Mouse (Mus musculus): ENCODE data around the gene Phactr2.

DNA sequence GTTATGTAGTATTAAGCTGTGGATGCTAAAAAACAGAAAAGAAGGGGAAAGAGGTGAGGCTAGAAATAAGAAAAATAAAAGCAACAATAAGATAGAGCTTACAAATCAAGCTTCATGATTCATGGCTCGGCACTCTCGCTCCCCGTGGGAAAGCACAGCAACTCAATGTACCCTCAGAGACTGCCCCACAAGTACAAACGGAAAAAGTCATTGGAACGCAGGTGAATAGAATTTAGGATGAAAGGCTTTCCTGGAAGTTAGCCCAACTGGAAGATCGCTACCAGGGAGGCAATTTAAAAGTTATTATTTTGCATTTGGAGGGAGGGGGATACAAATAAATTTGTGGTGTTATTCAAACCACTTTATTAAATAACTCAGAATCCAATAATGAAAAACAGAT, 138.9 kb downstream of the Phactr2 start:
- TF ChIP-seq GATA1 (IDR thresholded peaks at IDR 0.05; ENCODE audit: borderline replicate concordance, low read length) (no peak), FLI1 (IDR thresholded peaks at IDR 0.05; ENCODE audit: low read length) (no peak)

All from megakaryocyte, embryonic 14.5 days (primary cell).